Mouse (Mus musculus): Measurements from ENCODE around the gene Atp6v1g1. TPM values are rescaled to one million over a fixed set of nuclear protein-coding genes. Genes with fewer than 3 reads are reported as not detected.

Gene Atp6v1g1
- polyA plus RNA-seq, 1 experiment, result 41.5 TPM

- TF ChIP-seq POLR2A (IDR thresholded peaks at IDR 0.05; ENCODE audit: control insufficient read depth, extremely low read depth, insufficient read depth, low read length, poor library complexity) (no peak), CTCF (IDR thresholded peaks at IDR 0.05; ENCODE audit: borderline replicate concordance, control insufficient read depth, extremely low read depth, insufficient read depth, low read length, poor library complexity) (no peak)
- Histone ChIP-seq H3K27ac (ENCODE audit: control insufficient read depth, insufficient read depth, low read length) (no peak overlapping the region), H3K4me1 (replicated peaks; ENCODE audit: control insufficient read depth, insufficient read depth, low read length) (no peaks in the 10 kb centered on the region), H3K27me3 (ENCODE audit: control insufficient read depth, insufficient read depth, low read length) (no peaks in the 10 kb centered on the region), H3K4me3 (ENCODE audit: control insufficient read depth, insufficient read depth, low read length) (no peak overlapping the region), H3K36me3 (ENCODE audit: control insufficient read depth, insufficient read depth, low read length) (peaks cover 9% of the 10 kb centered on the region)
- no peak for DNase-seq
- 90% methylated on average over 7 of the region's 7 CpGs for WGBS
These were observed 25.7 kb downstream of the Atp6v1g1 start for GRCm38 (mm10) chr4:63570208-63570781.

GRCm38 (mm10) chr4:63572621-63573020 lies 28.0 kb downstream of the Atp6v1g1 start:
- H3K4me1 ChIP-seq (replicated peaks; ENCODE audit: control insufficient read depth, insufficient read depth, low read length), result no peaks in the 10 kb centered on the region
- H3K27ac ChIP-seq (ENCODE audit: control insufficient read depth, insufficient read depth, low read length), result no peak overlapping the region
- DNase-seq, result no peak
- no peak overlapping the region for H3K4me3 ChIP-seq (ENCODE audit: control insufficient read depth, insufficient read depth, low read length)
- 95% methylated on average over 5 of the region's 5 CpGs for WGBS
- H3K27me3 ChIP-seq (ENCODE audit: control insufficient read depth, insufficient read depth, low read length), result no peaks in the 10 kb centered on the region
- H3K36me3 ChIP-seq (ENCODE audit: control insufficient read depth, insufficient read depth, low read length), result peaks cover 9% of the 10 kb centered on the region
- TF ChIP-seq CTCF (IDR thresholded peaks at IDR 0.05; ENCODE audit: borderline replicate concordance, control insufficient read depth, extremely low read depth, insufficient read depth, low read length, poor library complexity) (no peak), POLR2A (IDR thresholded peaks at IDR 0.05; ENCODE audit: control insufficient read depth, extremely low read depth, insufficient read depth, low read length, poor library complexity) (no peak)

GRCm38 (mm10) chr4:63579649-63580048 lies 35.1 kb downstream of the Atp6v1g1 start:
- 94% methylated on average over 14 of the region's 14 CpGs for WGBS
- Histone ChIP-seq H3K27ac (ENCODE audit: control insufficient read depth, insufficient read depth, low read length) (no peak overlapping the region), H3K4me1 (replicated peaks; ENCODE audit: control insufficient read depth, insufficient read depth, low read length) (no peaks in the 10 kb centered on the region), H3K27me3 (ENCODE audit: control insufficient read depth, insufficient read depth, low read length) (no peaks in the 10 kb centered on the region), H3K4me3 (ENCODE audit: control insufficient read depth, insufficient read depth, low read length) (no peak overlapping the region), H3K36me3 (ENCODE audit: control insufficient read depth, insufficient read depth, low read length) (no peaks in the 10 kb centered on the region)
- DNase-seq, result no peak
- TF ChIP-seq CTCF (IDR thresholded peaks at IDR 0.05; ENCODE audit: borderline replicate concordance, control insufficient read depth, extremely low read depth, insufficient read depth, low read length, poor library complexity) (no peak), POLR2A (IDR thresholded peaks at IDR 0.05; ENCODE audit: control insufficient read depth, extremely low read depth, insufficient read depth, low read length, poor library complexity) (no peak)

DNA sequence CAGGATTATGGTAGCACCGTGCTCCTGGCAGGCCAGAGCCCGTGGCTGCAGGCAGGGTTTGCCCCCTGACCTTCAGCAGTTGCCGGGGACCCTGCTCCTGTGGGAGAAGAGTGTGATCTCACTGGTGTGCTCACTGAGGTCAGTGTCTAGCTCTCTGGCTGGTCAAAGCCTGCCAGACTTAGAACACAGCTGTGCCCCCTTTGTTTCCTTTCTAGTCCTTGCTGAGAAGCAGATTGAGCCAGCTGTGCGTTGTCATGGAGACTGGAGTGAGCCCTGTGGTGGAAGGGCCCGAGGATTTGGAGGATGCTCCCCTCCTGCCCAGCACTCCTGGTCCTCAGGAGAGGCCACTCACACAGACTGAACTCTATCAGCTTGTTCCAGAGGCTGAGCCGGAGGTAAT lies 35.5 kb downstream of the Atp6v1g1 start:
- WGBS, result 91% methylated on average over 6 of the region's 6 CpGs
- TF ChIP-seq CTCF (IDR thresholded peaks at IDR 0.05; ENCODE audit: borderline replicate concordance, control insufficient read depth, extremely low read depth, insufficient read depth, low read length, poor library complexity) (no peak), POLR2A (IDR thresholded peaks at IDR 0.05; ENCODE audit: control insufficient read depth, extremely low read depth, insufficient read depth, low read length, poor library complexity) (no peak)
- Histone ChIP-seq H3K36me3 (ENCODE audit: control insufficient read depth, insufficient read depth, low read length) (no peaks in the 10 kb centered on the region), H3K27ac (ENCODE audit: control insufficient read depth, insufficient read depth, low read length) (no peak overlapping the region), H3K27me3 (ENCODE audit: control insufficient read depth, insufficient read depth, low read length) (no peaks in the 10 kb centered on the region), H3K4me1 (replicated peaks; ENCODE audit: control insufficient read depth, insufficient read depth, low read length) (no peaks in the 10 kb centered on the region), H3K4me3 (ENCODE audit: control insufficient read depth, insufficient read depth, low read length) (no peak overlapping the region)
- DNase-seq, result no peak

DNA sequence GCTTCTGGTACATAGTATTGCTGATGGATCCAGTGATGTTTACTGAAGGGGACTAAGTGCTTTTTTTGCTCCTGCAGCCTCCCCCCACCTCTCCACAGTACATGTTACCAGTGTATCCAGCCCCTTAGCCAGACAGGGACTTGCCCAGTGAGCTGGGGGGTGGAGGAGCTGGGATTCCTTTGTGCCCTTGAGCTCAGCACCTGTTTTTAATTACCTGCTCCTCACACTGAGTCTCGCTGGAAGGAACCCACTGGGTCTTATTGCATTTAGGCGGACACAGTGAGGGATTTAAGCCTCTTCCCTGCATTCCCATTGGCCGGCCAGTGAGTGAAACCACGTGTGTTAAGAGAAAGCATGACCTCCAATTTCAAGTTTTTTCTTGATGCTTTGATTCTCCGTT lies 38.0 kb downstream of the Atp6v1g1 start:
- no peak overlapping the region for H3K27ac ChIP-seq (ENCODE audit: control insufficient read depth, insufficient read depth, low read length)
- TF ChIP-seq CTCF (IDR thresholded peaks at IDR 0.05; ENCODE audit: borderline replicate concordance, control insufficient read depth, extremely low read depth, insufficient read depth, low read length, poor library complexity) (no peak), POLR2A (IDR thresholded peaks at IDR 0.05; ENCODE audit: control insufficient read depth, extremely low read depth, insufficient read depth, low read length, poor library complexity) (no peak)
- no peaks in the 10 kb centered on the region for H3K27me3 ChIP-seq (ENCODE audit: control insufficient read depth, insufficient read depth, low read length)
- DNase-seq, result no peak
- H3K36me3 ChIP-seq (ENCODE audit: control insufficient read depth, insufficient read depth, low read length), result no peaks in the 10 kb centered on the region
- no peak overlapping the region for H3K4me3 ChIP-seq (ENCODE audit: control insufficient read depth, insufficient read depth, low read length)
- 94% methylated on average over 5 of the region's 5 CpGs for WGBS
- H3K4me1 ChIP-seq (replicated peaks; ENCODE audit: control insufficient read depth, insufficient read depth, low read length), result no peaks in the 10 kb centered on the region

DNA sequence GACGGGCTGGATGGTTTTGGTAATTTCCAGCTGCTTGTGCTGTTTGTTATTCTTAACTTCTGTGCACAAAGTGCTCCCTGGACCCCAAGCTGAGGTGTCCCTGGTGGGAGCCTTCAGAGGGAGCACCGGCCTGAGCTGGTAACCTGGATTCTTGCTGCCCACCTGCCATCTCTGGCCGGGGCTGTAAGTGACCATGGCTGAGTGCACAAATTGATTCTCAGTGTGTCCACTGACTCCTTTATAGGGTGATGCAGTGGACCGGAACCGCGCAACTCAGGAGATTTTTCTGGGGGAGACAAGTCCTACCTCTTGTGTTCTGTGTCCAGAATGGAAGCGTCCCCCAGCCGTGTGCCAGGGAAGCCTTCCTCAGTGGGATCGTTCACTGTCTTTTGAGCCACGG lies 40.6 kb downstream of the Atp6v1g1 start:
- H3K4me3 ChIP-seq (ENCODE audit: control insufficient read depth, insufficient read depth, low read length), result no peak overlapping the region
- H3K27me3 ChIP-seq (ENCODE audit: control insufficient read depth, insufficient read depth, low read length), result no peaks in the 10 kb centered on the region
- H3K36me3 ChIP-seq (ENCODE audit: control insufficient read depth, insufficient read depth, low read length), result no peaks in the 10 kb centered on the region
- H3K27ac ChIP-seq (ENCODE audit: control insufficient read depth, insufficient read depth, low read length), result no peak overlapping the region
- TF ChIP-seq CTCF (IDR thresholded peaks at IDR 0.05; ENCODE audit: borderline replicate concordance, control insufficient read depth, extremely low read depth, insufficient read depth, low read length, poor library complexity), result no peak
- no peak for TF ChIP-seq POLR2A (IDR thresholded peaks at IDR 0.05; ENCODE audit: control insufficient read depth, extremely low read depth, insufficient read depth, low read length, poor library complexity)
- WGBS, result 98% methylated on average over 10 of the region's 10 CpGs
- DNase-seq, result no peak
- no peaks in the 10 kb centered on the region for H3K4me1 ChIP-seq (replicated peaks; ENCODE audit: control insufficient read depth, insufficient read depth, low read length)

- no peak for DNase-seq
- 74% methylated on average over 2 of the region's 2 CpGs for WGBS
- H3K36me3 ChIP-seq (ENCODE audit: control insufficient read depth, insufficient read depth, low read length), result no peaks in the 10 kb centered on the region
- TF ChIP-seq POLR2A (IDR thresholded peaks at IDR 0.05; ENCODE audit: control insufficient read depth, extremely low read depth, insufficient read depth, low read length, poor library complexity) (no peak), CTCF (IDR thresholded peaks at IDR 0.05; ENCODE audit: borderline replicate concordance, control insufficient read depth, extremely low read depth, insufficient read depth, low read length, poor library complexity) (no peak)
- H3K4me3 ChIP-seq (ENCODE audit: control insufficient read depth, insufficient read depth, low read length), result no peak overlapping the region
- no peak overlapping the region for H3K27ac ChIP-seq (ENCODE audit: control insufficient read depth, insufficient read depth, low read length)
- H3K27me3 ChIP-seq (ENCODE audit: control insufficient read depth, insufficient read depth, low read length), result no peaks in the 10 kb centered on the region
- H3K4me1 ChIP-seq (replicated peaks; ENCODE audit: control insufficient read depth, insufficient read depth, low read length), result peaks cover 3% of the 10 kb centered on the region; the same call in 1 of the 2 replicates
These were observed 41.7 kb downstream of the Atp6v1g1 start for GRCm38 (mm10) chr4:63586240-63586639.

Measured in thymus, adult 2 months (tissue).